Mouse (Mus musculus): ENCODE data around the gene Zfp536. TPM values are rescaled to one million over a fixed set of nuclear protein-coding genes. Genes with fewer than 3 reads are reported as not detected.

Gene Zfp536
- total and polyA plus RNA-seq, 3 experiments, result not detected

DNA sequence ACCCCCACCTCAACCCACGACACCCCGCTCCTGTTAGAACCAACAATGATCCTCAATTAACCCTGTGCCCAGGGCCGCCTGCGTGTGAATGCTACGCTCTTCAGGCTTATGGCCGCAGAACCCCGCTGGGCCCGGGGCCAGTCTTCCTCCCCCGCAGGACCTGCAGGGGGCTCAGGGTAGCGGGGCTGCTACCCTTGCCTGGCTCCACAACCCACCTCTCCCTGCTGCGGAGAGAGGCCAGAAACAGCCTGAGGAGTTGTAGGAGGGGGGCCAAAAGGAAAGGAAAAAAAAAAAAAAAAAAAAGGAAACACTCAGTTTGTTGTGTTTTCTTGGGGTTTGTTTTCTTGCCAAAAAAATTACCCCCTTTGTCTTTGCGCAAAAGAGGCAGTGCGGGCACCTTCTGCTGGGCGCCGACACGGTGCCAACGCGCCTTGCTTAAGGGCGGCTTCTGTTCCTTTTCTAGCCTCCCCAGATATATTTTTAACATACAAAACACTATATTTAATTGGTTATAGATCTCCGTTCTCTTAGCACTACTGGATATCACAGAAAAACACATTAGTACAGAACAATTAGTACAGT is 148.6 kb downstream of the Zfp536 start:
- Histone ChIP-seq H3K4me2 (ENCODE audit: insufficient read depth, low read depth, poor library complexity, severe bottlenecking) (no peak overlapping the region), H3K9me3 (replicated peaks; ENCODE audit: low read length) (peaks cover 63% of the 10 kb centered on the region), H3K9ac (ENCODE audit: insufficient read depth, low read depth) (no peak overlapping the region), H3K27me3 (replicated peaks) (no peaks in the 10 kb centered on the region), H3K36me3 (replicated peaks in 1 of 2; ENCODE audit: control insufficient read depth in 1 of 2, insufficient read depth in 1 of 2, low read length in 1 of 2) (no peaks in the 10 kb centered on the region), H3K4me3 (replicated peaks in 1 of 3; ENCODE audit: low read depth in 2 of 3, low read length in 2 of 3, poor library complexity in 1 of 3) (no peak overlapping the region), H3K79me2 (replicated peaks; ENCODE audit: control insufficient read depth, extremely low read depth, insufficient read depth, poor library complexity, severe bottlenecking) (no peaks in the 10 kb centered on the region), H3K27ac (ENCODE audit: insufficient read depth, low read depth) (no peak overlapping the region), H3K4me1 (ENCODE audit: control insufficient read depth in 1 of 2, insufficient read depth in 2 of 2) (no peaks in the 10 kb centered on the region)
- DNase-seq (ENCODE audit: extremely low read depth), result no peak
- dilution Hi-C loops (cut with MboI; ENCODE audit: extremely low pct_ligation_motif_present, extremely low pct_unique_long_range_greater_than_20kb, low sequenced_read_pairs), result no loop called here
- in situ Hi-C loops (cut with MboI; ENCODE audit: low pct_ligation_motif_present, low pct_unique_long_range_greater_than_20kb, low sequenced_read_pairs), result no loop called here
- TF ChIP-seq MYC (IDR thresholded peaks at IDR 0.05; ENCODE audit: low read depth, low read length) (no peak), ETS1 (conservative IDR thresholded peaks at IDR 0.05; ENCODE audit: low read depth, low read length) (no peak), MEF2A (IDR thresholded peaks at IDR 0.05; ENCODE audit: borderline replicate concordance, low read depth, low read length) (no peak), PAX5 (IDR thresholded peaks at IDR 0.05; ENCODE audit: low read length) (no peak), NELFE (IDR thresholded peaks at IDR 0.05; ENCODE audit: low read depth, low read length) (no peak), NRF1 (IDR thresholded peaks at IDR 0.05; ENCODE audit: low read depth, low read length) (no peak), ELF1 (IDR thresholded peaks at IDR 0.05; ENCODE audit: low read depth, low read length) (no peak), MXI1 (IDR thresholded peaks at IDR 0.05; ENCODE audit: low read depth, low read length) (no peak), POLR2AphosphoS2 (IDR thresholded peaks at IDR 0.05; ENCODE audit: low read depth, low read length) (no peak), CTCF (conservative IDR thresholded peaks at IDR 0.05 in 1 of 2, IDR thresholded peaks at IDR 0.05 in 1 of 2; ENCODE audit: low read depth in 2 of 2, low read length in 2 of 2) (no peak), JUND (conservative IDR thresholded peaks at IDR 0.05; ENCODE audit: low read depth, low read length) (no peak), TBP (conservative IDR thresholded peaks at IDR 0.05; ENCODE audit: low read depth, low read length) (no peak), HCFC1 (IDR thresholded peaks at IDR 0.05; ENCODE audit: low read depth, low read length) (no peak)

DNA sequence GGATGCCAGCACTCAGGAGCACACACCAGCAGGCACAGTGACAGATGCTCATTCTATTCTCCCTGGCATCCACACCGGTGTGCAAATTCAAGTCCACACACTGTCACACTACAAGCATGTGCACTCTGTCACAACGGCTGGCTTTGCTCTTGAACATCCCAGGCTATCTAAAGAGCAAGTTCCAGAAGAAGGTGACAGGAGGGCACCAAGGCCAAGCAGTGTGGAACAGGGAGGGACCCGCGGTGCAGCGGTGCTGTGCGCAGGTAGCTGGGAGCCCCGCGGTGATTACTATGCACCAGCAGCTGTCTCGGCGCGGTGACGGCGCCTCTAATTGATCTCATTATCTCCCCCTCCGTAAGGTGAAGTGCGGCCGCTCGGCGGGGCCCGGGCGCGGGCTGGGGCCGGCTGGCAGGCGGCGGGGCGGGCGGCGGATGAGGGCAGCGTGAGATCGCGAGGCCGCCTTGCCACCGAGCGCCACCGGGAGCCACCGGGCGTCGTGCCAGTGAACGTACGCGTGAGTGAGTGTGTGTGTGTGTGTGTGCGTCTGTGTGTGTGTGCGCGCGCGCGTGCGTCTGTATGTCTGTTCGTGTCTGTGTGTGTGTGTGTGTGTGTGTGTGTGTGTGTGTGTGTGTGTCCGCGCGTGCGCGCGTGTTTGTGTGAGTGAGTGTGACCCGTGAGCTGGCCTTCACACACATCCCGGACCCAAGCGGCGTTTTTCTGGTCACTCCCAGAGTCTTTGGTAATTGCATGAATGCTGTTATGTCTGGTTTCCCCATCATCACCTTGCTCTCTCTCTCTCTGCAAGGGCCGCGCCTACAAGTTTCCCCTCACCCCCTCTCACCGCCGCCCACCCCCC is 149.3 kb downstream of the Zfp536 start:
- Histone ChIP-seq H3K9me3 (replicated peaks; ENCODE audit: low read length) (peaks cover 65% of the 10 kb centered on the region), H3K36me3 (replicated peaks in 1 of 2; ENCODE audit: control insufficient read depth in 1 of 2, insufficient read depth in 1 of 2, low read length in 1 of 2) (no peaks in the 10 kb centered on the region), H3K27me3 (replicated peaks) (no peaks in the 10 kb centered on the region), H3K4me2 (ENCODE audit: insufficient read depth, low read depth, poor library complexity, severe bottlenecking) (no peak overlapping the region), H3K4me3 (replicated peaks in 1 of 3; ENCODE audit: low read depth in 2 of 3, low read length in 2 of 3, poor library complexity in 1 of 3) (no peak overlapping the region), H3K9ac (ENCODE audit: insufficient read depth, low read depth) (no peak overlapping the region), H3K4me1 (ENCODE audit: control insufficient read depth in 1 of 2, insufficient read depth in 2 of 2) (no peaks in the 10 kb centered on the region), H3K27ac (ENCODE audit: insufficient read depth, low read depth) (no peak overlapping the region), H3K79me2 (replicated peaks; ENCODE audit: control insufficient read depth, extremely low read depth, insufficient read depth, poor library complexity, severe bottlenecking) (no peaks in the 10 kb centered on the region)
- dilution Hi-C loops (cut with MboI; ENCODE audit: extremely low pct_ligation_motif_present, extremely low pct_unique_long_range_greater_than_20kb, low sequenced_read_pairs) (no loop called here), in situ Hi-C loops (cut with MboI; ENCODE audit: low pct_ligation_motif_present, low pct_unique_long_range_greater_than_20kb, low sequenced_read_pairs) (no loop called here)
- TF ChIP-seq JUN (IDR thresholded peaks at IDR 0.05; ENCODE audit: insufficient read depth, low read depth, low read length) (no peak), RAD21 (IDR thresholded peaks at IDR 0.05; ENCODE audit: low read depth, low read length) (no peak), POLR2A (IDR thresholded peaks at IDR 0.05; ENCODE audit: low read depth, low read length) (no peak), BHLHE40 (IDR thresholded peaks at IDR 0.05; ENCODE audit: low read depth, low read length) (no peak), MAX (IDR thresholded peaks at IDR 0.05; ENCODE audit: low read length) (no peak), MAFK (IDR thresholded peaks at IDR 0.05; ENCODE audit: insufficient replicate concordance, low read length) (no peak), ZMIZ1 (IDR thresholded peaks at IDR 0.05; ENCODE audit: low read depth, low read length) (no peak), SMC3 (IDR thresholded peaks at IDR 0.05; ENCODE audit: low read depth, low read length) (no peak), HCFC1 (IDR thresholded peaks at IDR 0.05; ENCODE audit: low read depth, low read length) (no peak), IRF4 (IDR thresholded peaks at IDR 0.05; ENCODE audit: low read depth, low read length) (no peak), E2F4 (IDR thresholded peaks at IDR 0.05; ENCODE audit: insufficient replicate concordance, low read depth, low read length) (no peak), CTCF (conservative IDR thresholded peaks at IDR 0.05 in 1 of 2, IDR thresholded peaks at IDR 0.05 in 1 of 2; ENCODE audit: low read depth in 2 of 2, low read length in 2 of 2) (no peak), NELFE (IDR thresholded peaks at IDR 0.05; ENCODE audit: low read depth, low read length) (no peak), NRF1 (IDR thresholded peaks at IDR 0.05; ENCODE audit: low read depth, low read length) (no peak), TCF12 (IDR thresholded peaks at IDR 0.05; ENCODE audit: low read depth, low read length) (no peak), CHD2 (IDR thresholded peaks at IDR 0.05; ENCODE audit: low read length) (no peak), POLR2AphosphoS2 (IDR thresholded peaks at IDR 0.05; ENCODE audit: low read depth, low read length) (no peak), ZC3H11A (IDR thresholded peaks at IDR 0.05; ENCODE audit: low read depth, low read length) (no peak), MEF2A (IDR thresholded peaks at IDR 0.05; ENCODE audit: borderline replicate concordance, low read depth, low read length) (no peak), MAZ (IDR thresholded peaks at IDR 0.05; ENCODE audit: low read depth, low read length) (no peak)
- DNase-seq (ENCODE audit: extremely low read depth), result no peak

Measured in CH12.LX (cell line).